Mouse (Mus musculus) cerebellum, adult 2 months (tissue): Measurements from ENCODE around the gene Exosc10. TPM values are rescaled to one million over a fixed set of nuclear protein-coding genes. Genes with fewer than 3 reads are reported as not detected.

Source experiments
- DNase-seq, 2 experiments: peaks; one replicate each; pipeline ENCODE4 v3.0.0; 2021
- H3K27ac ChIP-seq: fragments of 200-500 bp; 2 replicates; pipeline ENCODE4 v1.5.1; 2012; ENCODE audit warnings: low read length, control low read depth, inconsistent platforms; ENCODE audit not compliant: insufficient read depth
- H3K27me3 ChIP-seq: fragments of 200-500 bp; 2 replicates; pipeline ENCODE4 v1.6.1; 2012; ENCODE audit warnings: inconsistent platforms, mild to moderate bottlenecking, low read length, moderate library complexity; ENCODE audit not compliant: control insufficient read depth, insufficient read depth
- H3K4me1 ChIP-seq: fragments of 200-500 bp; 2 replicates; pipeline ENCODE4 v1.6.1; 2011; ENCODE audit warnings: low read length; ENCODE audit not compliant: control insufficient read depth, insufficient read depth
- H3K4me3 ChIP-seq: fragments of 200-500 bp; replicated peaks from 2 replicates; pipeline ENCODE3; 2011; ENCODE audit warnings: mild to moderate bottlenecking, low read depth, low read length, control low read depth; ENCODE audit not compliant: insufficient read depth
- CTCF ChIP-seq: fragments of 200-500 bp; IDR thresholded peaks from 2 replicates; pipeline ENCODE4 v1.5.1; 2011; ENCODE audit warnings: low read depth, mild to moderate bottlenecking, control low read depth, low read length, moderate library complexity, borderline replicate concordance; ENCODE audit not compliant: insufficient read depth
- POLR2A ChIP-seq: fragments of 200-500 bp; IDR thresholded peaks from 2 replicates; pipeline ENCODE4 v1.6.1; 2011; ENCODE audit warnings: low read length, control low read depth, borderline replicate concordance; ENCODE audit not compliant: insufficient read depth
- WGBS: fragments of 180-500 bp; shearing (Covaris S2); methylation state at CpG from one replicate; pipeline ENCODE4 v1.1.7; 2018; 5-methylcytosine and 5-hydroxymethylcytosine counted together
- polyA plus RNA-seq: library from polyadenylated mRNA; depleted of rRNA; stranded (reverse); fragments of >200 nt; gene quantifications from 2 replicates; pipeline ENCODE4 v1.2.3, GENCODE M21; 2012

The Exosc10 gene
- polyA plus RNA-seq, 1 experiment: 47.1 TPM

DNA sequence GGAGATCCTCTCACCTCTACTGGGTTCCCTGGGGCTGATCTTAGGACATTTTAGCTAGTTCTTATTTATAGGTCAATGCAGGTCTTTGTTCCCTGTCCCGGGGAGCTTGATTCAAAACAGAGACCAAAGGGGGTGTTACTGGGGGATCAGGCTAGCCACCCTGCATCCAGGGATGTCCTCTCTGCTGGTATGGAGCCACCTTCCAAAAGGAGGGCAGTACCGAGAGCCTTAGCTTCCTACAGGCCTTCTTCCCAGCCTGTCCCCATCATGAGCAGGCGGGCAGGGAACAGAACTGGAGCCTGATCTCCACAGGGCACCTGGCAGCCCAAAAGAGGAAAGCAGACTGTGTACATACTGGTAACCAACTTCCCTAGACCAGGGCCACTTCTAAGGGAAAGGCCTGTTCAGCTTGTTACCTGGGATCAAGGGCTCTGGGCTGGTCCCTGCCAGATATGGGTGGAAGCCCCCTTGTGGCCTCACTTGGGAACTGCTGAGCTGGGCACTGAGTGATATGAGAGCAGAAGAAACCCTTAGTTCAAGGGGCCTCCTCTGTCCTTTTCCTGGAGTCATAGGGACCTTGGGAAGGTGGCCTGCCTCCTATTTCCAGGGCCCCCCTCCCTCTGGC lies 46.4 kb downstream of the Exosc10 start:
- Histone ChIP-seq H3K4me3 (no peak overlapping the region), H3K27ac (no peak overlapping the region), H3K4me1 (no peaks in the 10 kb centered on the region), H3K27me3 (no peaks in the 10 kb centered on the region)
- TF ChIP-seq POLR2A (no peak), CTCF (peak; percentile 67)
- peak; percentile 54 to 56 for DNase-seq
- WGBS: 42% methylated on average over 3 of the region's 3 CpGs

DNA sequence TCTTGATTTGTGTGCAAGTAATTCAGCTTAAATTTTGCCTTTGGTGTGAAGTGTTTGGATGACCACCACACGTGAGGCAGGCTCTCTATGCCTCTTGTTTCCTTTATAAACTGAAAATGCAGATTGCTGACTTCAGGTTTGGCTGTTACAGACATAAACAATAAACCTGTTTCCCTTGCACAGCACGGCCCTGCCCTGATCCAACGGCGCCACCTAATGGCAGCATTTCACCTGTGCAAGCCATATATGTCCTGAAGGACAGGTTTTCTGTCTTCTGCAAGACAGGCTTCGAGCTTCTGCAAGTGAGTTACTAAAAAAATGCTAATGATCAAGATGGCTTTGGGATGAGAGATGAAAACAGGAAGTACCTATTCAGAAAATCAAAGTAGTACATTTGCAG lies 49.5 kb downstream of the Exosc10 start:
- 17% methylated on average over 5 of the region's 5 CpGs for WGBS
- Histone ChIP-seq H3K4me3 (no peak overlapping the region), H3K4me1 (no peaks in the 10 kb centered on the region; the same call in 1 of the 2 replicates), H3K27ac (no peak overlapping the region), H3K27me3 (no peaks in the 10 kb centered on the region)
- TF ChIP-seq CTCF (peak; percentile 74), POLR2A (no peak)
- peak; percentile 65 to 75 for DNase-seq

DNA sequence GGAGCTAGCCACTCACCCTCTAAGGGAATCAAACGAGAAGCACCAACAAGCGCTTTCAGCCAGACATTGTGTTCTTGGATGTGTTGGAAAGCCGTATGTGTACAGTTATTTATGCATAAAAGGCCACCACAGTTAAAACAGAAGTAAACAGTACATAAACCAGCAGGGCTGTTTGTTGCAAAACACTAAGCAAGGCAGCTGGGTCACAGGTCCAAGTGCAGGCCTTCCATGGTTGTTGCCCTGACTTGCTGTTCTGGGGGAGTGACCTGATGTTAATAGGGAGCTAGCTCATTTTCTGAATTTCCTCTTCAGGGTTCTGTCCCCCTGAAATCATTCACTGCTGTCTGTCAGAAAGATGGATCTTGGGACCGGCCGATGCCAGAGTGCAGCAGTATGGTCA lies 51.6 kb downstream of the Exosc10 start:
- WGBS: 82% methylated on average over 5 of the region's 5 CpGs
- H3K27ac ChIP-seq: no peak overlapping the region
- H3K27me3 ChIP-seq: no peaks in the 10 kb centered on the region
- no peak for TF ChIP-seq POLR2A
- TF ChIP-seq CTCF: no peak
- no peak overlapping the region for H3K4me3 ChIP-seq
- DNase-seq: no peak
- no peaks in the 10 kb centered on the region; the same call in 1 of the 2 replicates for H3K4me1 ChIP-seq

DNA sequence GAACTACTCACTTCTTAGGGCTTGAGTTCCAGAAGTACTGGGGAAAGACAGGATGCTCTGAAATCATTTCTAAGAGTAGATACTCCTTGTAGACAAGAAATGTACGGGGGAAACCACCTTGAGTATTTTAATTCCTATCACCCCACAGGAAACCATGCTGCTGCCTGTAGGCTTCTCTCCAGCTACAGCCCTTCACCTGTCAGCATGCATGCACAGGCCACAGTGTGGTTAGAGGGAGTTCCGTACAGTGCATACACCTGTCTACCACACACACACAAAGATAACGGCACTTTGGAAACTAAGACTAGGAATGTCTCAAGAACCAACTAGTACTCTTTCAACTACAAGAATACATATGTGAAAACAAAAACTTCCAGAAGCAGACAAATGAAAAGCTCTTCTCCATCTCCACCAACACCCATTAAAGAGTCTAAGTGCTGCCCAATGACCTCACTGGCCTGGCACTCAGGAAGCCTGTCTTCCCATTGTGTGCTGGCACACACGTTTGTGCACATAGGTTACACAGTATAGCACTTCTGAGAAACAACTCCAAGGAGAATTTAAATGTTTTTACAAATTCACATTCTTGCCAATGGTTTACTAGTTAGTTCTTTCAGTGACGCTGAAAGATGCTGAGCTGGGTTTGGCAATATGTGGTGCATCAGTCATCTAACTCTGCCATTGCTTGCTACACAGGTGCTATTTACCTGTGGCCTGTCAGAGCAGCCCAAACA lies 52.6 kb downstream of the Exosc10 start:
- TF ChIP-seq CTCF (no peak), POLR2A (no peak)
- no peak for DNase-seq
- 62% methylated on average over 5 of the region's 5 CpGs for WGBS
- Histone ChIP-seq H3K4me3 (no peak overlapping the region), H3K27ac (no peak overlapping the region), H3K27me3 (no peaks in the 10 kb centered on the region), H3K4me1 (no peaks in the 10 kb centered on the region; the same call in 1 of the 2 replicates)

DNA sequence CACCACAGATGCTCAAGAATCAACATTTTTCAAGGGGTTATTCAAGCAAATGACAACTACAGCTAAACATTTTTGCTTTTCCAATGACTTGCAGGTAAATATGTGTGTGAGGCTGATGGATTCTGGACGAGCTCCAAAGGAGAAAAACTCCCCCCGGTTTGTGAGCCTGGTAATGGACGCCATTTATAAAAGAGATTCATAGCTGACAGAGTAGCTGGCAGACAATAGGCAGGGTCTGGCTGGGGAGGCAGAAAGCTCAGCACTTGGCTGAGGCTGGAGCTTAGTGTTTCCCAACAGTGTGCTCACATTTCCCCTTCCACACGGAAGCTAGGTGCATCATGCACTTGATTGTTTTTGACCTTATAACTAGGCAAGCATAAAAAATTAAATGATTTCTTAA lies 54.3 kb downstream of the Exosc10 start:
- no peaks in the 10 kb centered on the region; the same call in 1 of the 2 replicates for H3K4me1 ChIP-seq
- no peak overlapping the region for H3K4me3 ChIP-seq
- H3K27ac ChIP-seq: no peak overlapping the region
- no peak for TF ChIP-seq POLR2A
- no peak for TF ChIP-seq CTCF
- WGBS: 25% methylated on average over 4 of the region's 4 CpGs
- H3K27me3 ChIP-seq: no peaks in the 10 kb centered on the region
- DNase-seq: no peak

DNA sequence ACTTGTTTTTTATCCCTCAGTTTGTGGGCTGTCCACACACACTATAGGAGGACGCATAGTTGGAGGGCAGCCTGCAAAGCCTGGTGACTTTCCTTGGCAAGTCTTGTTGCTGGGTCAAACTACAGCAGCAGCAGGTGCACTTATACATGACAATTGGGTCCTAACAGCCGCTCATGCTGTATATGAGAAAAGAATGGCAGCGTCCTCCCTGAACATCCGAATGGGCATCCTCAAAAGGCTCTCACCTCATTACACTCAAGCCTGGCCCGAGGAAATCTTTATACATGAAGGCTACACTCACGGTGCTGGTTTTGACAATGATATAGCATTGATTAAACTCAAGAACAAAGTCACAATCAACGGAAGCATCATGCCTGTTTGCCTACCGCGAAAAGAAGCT lies 55.5 kb downstream of the Exosc10 start:
- Histone ChIP-seq H3K27ac (no peak overlapping the region), H3K4me1 (no peaks in the 10 kb centered on the region; the same call in 1 of the 2 replicates), H3K27me3 (no peaks in the 10 kb centered on the region), H3K4me3 (no peak overlapping the region)
- whole genome bisulfite sequencing: 63% methylated on average over 9 of the region's 9 CpGs
- no peak for TF ChIP-seq CTCF
- TF ChIP-seq POLR2A: no peak
- DNase-seq: no peak

DNA sequence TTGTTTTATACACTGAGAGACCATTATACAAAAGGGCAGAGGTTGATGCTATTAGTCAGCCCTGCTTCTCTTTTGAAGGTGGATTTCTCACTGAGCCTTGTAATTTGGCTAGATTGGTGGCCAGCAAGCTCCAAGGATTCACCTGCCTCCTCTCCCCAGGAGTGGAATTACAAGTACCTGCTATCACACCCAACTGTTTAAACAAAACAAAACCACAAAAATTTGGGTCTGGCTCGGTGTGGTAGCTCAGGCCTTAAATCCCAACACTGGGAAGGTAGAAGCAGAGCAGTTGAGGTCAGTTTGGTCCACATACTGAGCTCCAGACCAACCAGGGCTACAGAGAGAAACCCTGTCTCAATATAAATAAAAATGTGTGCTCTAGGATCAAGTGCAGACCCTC lies 61.6 kb downstream of the Exosc10 start:
- WGBS: 84% methylated on average over 1 of the region's 1 CpGs
- no peak for DNase-seq
- peaks cover 5% of the 10 kb centered on the region; the same call in 1 of the 2 replicates for H3K4me1 ChIP-seq
- H3K4me3 ChIP-seq: no peak overlapping the region
- TF ChIP-seq POLR2A (no peak), CTCF (no peak)
- H3K27me3 ChIP-seq: no peaks in the 10 kb centered on the region
- H3K27ac ChIP-seq: no peak overlapping the region

DNA sequence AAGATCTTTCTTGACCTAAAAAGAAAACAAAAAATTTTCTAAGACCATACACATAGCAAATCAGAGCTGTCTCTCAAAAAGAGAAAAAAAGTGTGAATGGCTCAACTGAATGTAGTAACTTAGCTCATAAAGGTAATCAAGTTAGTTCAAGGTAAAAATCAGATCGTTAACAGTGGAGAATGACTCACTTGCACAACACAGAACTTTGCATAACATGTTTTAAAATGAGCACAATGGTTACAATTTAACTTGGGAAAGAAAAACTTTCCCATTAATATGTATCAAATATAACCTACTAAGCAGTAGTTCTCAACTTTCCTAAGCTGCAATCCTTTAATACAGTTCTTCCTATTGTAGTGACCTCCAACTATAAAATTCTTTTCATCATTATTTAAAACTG lies 62.5 kb downstream of the Exosc10 start:
- no peak for DNase-seq
- no peak overlapping the region for H3K27ac ChIP-seq
- peaks cover 5% of the 10 kb centered on the region for H3K4me1 ChIP-seq
- no peak overlapping the region for H3K4me3 ChIP-seq
- no peaks in the 10 kb centered on the region for H3K27me3 ChIP-seq
- WGBS: 96% methylated on average over 1 of the region's 1 CpGs
- no peak for TF ChIP-seq POLR2A
- TF ChIP-seq CTCF: no peak
